Mouse (Mus musculus) layer of hippocampus, postnatal 25 days (tissue): ENCODE measurements around the gene Rbms3. TPM values are rescaled to one million over a fixed set of nuclear protein-coding genes. Genes with fewer than 3 reads are reported as not detected.

Source experiments
- DNase-seq, 2 experiments: peaks; one replicate each; pipeline ENCODE4 v3.0.0; 2022; ENCODE audit warnings: mixed read lengths in 2 of 2, low spot score in 1 of 2; ENCODE audit errors: extremely low spot score in 1 of 2
- total RNA-seq, 2 experiments: library from RNA; stranded (reverse); gene quantifications; 2 replicates each; pipeline ENCODE4 v1.2.3; 2021

The Rbms3 gene
- total RNA-seq, 2 experiments from 2014 or later, result 15.1 to 15.7 TPM

DNA sequence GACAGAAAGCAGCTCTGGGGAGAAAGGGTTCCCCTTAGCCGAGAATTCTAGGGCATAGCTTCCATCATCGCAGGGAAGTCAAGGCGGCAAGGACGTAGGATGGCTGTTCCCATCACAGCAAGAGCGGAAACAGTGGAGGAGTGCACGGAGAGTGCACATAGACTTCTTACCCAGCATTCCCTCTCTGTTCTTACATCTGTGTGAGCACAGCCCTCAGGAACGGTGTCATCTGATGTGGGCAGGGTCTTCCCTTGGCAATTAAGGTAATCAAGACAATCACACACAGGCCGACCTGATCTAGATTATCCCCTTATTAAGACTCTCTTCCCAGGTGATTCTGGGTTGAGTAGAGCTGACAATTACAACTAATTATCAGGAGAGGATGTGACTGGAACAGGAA lies 689.0 kb downstream of the Rbms3 start:
- no peak for DNase-seq

DNA sequence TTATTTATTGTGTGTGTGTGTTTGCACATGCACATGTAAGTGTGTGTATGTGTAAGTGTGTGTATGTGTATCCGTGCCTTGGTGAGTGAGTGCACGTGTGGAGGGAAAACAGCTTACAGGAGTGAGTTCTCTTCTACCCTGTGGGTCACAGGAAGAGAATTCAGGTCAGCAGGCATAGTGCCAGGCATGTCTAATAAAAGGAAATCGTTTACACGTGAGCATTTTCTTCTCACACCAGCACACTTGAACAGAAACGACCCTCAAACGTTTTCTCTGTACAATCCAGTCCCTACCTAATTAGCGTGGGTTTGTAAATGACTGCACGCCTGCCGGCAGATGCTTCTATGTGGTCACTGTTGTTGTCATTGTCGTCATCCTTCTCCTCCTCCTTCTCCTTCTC lies 701.4 kb downstream of the Rbms3 start:
- no peak for DNase-seq

DNA sequence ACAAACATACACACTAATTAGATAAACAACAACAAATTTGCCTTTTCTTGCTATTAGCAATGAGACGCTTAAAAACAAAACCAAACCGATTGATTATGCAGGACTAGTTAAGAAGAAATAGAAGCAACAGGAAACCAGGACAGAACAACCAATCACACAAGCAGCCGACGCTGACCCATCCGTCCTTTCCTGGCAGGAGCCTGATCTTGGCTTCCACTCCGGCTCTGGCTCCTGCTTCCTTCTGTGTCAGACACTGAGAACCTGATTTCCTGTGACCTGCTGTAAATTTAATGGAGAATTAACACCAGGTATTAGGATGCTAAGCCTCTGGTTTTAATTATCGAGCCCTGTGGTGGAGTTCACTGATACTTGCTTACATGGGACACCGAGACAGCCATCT lies 706.6 kb downstream of the Rbms3 start:
- no peak for DNase-seq

DNA sequence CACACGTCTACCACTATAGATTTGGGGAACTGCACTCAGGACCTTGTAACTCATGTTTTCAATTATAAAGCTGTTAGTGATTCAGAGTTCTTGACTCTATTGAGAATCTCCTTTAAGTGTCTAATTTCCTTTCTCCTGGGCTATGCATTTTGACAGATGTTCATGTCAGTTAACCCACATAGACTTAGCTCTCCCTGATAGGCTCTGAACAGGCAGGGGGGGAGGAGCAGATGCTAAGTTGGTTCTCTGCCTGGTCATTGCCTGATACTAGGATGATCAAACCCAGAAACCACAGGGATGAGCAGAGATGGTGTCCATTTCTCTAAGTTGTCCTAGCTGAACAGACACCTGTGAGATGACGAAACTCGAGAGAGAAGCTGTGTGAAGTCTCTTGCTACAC lies 707.2 kb downstream of the Rbms3 start:
- no peak for DNase-seq

DNA sequence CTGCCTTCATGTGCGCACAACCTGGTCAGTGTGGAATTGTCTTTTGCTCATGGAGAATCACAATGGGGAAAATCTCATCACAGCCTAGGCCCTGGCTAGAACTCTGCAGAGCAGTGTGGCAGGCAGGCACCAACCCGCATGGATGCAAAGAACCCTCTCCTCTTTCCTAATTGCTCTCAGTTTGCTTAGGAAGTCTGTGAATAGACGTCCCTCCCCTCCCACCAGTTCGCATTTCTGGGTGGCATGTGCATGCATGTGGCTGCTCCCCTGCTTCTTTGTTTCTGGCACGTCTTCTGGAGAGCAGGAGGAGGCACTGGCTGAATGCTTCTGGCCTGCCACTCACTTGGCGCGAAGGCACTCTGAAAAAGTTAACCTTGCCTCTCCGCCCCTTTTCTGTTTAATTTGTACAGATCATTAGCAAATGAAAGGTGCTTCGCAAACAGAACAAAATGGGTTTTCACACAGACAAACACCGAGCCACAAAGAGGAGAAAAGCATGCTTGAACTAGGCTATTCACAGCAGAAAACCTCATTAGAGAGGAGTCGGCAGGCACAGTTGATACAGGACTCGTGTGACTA lies 710.2 kb downstream of the Rbms3 start:
- DNase-seq, result no peak

DNA sequence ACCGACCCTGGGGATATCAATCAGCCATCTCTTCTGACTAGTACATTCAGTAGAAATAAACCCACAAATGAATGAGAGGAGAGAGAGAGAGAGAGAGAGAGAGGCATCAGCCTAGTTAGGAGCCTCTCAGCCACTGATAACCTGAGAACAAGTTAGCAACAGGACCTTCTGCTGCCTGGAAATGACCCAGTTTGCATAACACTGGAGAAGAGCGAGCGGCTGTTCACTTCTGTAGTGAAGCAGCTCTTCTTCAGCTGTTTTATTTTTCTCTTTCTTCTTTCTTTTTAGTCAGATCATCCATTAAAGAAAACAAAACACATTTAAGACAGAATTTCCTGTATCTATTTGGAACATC lies 717.2 kb downstream of the Rbms3 start:
- DNase-seq, result no peak

DNA sequence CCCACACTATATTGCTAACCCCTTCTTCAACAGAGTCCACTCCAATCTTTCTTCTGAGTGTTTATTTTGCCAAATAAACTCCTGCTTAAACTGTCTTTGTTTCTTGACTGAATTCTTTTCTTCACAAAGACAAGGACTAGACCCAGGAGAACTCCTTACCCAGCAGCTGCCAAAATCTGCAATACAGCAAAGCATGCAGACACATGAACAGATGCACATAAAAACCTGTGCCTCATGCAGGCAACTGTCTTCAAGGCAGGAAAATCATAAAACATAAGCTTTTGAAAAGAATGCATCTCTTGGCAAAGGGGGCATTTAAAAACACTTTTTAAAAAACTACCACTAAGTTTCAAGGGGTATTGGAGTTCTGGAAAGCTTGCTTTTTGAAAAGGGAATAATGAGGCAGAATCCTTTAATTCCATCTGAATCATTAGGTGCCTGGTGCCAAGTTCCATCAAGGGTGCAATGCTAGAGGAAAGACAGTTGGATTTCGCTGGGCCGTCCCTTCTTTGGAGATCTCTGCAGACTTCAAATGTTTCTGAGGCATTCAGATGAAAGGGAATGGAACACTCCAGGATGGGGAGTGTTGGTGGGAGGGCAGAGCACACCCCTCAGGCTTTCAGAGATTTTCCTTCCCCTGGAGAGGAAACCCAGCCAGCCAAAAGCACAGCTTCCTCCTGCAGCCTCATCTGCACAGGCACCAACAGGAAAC lies 717.8 kb downstream of the Rbms3 start:
- no peak for DNase-seq

DNA sequence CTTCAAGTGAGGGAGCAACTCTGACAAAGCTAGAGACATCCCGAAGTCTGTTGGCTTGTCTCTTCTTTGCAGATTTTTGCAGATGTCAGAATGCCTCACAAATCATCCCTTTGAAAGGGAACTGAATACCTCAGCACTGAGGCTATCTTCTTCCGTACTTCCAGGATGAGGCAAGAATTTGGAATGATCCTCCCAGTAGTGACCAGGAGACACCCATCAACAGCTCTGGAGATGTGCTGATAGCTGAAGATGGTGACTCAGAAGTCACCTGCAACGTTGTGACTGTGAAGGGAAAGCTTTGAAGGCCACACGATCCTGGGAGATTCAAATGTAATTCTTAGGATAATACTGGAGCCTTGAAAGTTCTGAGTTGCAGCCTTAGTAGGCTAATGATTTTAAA lies 720.2 kb downstream of the Rbms3 start:
- DNase-seq, result no peak

DNA sequence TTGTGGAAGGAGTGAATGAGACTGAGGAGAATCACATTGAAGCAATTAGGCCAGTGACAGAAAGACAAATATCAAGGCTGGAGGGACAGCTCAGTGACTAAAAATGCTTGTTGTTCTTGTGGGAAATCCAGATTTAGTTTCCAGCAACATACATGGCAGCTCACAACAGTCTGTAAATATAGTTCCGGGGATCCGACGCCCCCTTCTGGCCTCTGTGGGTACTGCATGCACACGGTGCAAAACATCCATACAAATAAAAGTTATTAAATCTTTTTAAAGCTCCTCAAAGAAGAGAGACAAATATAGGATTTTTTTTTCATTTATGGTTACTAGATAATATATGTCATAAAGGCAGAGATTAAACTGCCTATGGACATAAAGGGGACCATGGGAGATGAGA lies 722.8 kb downstream of the Rbms3 start:
- DNase-seq, result no peak

DNA sequence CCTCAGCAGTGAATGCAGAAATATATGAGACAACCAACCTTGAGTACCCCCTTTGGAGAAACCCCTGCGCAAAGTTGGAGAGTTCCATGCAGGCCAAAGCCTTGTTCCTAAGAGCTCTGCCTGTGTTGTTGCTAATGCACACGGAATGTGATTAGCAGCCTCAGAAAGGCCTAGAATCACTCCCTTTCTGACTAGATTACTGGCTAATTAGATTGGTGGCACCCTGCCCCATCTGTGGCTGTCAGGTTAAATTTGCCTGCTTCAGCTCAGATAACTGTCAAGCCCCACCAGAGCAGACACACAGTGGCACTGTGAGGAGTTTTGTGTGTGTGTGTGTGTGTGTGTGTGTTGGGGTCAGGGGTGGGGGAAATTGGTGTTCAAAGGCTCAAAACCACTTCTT lies 724.1 kb downstream of the Rbms3 start:
- DNase-seq, result no peak

DNA sequence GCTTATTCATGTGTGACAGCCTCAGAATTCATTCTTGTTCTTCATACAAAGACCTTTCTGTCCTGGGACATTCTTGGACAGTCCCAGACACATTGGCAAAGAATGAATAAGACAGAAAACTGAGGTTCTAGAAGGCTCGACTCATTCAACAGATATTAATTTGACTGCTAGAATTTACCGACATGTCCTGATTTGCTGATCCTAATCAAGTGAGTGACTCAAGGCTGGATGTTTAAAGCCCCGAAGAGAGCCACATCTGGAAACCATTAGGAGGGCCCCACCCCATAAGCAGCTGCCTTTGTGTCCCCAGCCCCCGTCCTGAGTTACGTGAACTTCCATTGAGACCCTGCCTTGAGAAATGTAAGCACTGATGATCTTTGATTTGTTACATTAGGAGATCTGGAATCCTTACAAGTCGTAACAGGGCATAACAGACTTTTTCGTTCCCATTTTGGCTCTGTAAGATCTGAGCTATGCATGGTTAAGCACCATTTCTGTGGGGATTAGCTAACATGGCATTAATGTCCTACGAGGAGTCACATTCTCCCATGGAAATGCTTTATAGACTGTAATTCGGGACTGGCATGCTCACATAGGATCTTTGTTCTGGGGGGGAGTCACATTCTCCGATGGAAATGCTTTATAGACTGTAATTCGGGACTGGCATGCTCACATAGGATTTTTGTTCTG lies 726.3 kb downstream of the Rbms3 start:
- DNase-seq, result no peak

DNA sequence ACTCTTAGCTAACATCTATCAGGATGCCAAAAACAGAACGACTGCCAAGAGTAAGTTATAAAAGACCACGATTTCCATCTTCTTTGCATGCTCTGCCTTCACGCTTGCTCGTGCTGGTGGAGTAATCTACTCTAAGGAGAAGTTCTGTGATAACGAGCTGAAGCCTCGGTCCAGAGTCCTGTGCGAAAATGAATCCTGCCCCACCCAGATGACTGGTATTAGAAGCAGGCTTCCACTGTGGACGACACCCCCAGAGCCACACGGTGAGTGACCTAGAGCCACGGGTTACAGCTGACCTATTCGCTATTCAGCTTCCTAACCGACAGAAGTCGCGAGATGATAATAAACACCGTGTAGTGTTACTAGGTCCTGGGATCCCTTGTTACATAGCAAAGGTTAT lies 730.3 kb downstream of the Rbms3 start:
- DNase-seq, result no peak

DNA sequence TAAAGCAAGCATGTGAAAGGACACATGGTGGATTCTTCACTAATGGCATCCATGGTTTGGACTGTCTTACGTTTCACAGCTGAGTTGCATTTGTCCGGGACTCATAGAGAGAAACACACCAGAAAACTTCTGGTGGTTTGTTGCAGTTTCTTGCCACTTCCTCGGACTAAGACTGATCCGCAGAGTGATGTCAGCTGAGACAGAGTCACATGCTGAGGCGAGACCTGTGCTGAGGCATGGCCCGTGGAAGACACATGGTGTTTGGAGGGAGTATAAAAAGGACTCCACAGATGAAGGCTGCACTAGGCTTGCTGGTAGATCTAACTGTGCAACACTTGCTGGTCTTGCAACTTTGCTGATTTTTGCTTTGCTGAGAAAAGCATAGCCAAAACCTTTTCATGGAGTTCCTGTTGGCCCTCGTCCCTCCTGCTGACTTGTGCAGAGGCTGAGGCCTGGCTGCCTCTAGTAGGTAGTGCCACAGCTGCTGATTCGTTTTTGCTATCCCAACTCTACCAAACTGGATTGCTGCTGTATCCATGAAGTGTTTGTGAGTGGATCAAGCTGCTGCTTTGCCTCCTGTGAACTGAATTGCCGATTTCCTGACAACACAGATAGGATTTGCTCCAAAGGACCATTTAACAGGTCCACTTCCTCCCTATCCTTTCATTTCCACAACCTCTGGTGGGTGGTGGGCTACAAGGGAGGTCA lies 742.6 kb downstream of the Rbms3 start:
- DNase-seq, result no peak

DNA sequence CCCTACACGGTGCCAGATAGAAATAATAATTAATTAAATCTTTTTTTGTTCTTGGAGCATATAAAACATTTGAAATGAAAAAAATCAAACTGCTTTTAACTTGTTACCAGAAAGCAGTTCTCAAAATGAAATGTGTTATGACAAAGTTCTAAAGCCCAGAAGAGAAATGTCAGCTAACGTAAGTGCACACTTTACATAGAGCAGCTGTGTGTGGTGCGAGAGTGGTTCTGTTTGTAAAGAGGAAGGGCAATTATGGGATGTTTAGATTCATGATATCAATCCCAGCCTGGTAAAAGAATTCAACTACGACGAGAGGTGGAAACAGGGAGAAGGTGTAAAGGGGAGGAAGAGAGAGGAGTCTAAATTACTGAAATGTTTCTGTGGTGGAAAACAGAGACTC lies 744.1 kb downstream of the Rbms3 start:
- DNase-seq, result no peak

DNA sequence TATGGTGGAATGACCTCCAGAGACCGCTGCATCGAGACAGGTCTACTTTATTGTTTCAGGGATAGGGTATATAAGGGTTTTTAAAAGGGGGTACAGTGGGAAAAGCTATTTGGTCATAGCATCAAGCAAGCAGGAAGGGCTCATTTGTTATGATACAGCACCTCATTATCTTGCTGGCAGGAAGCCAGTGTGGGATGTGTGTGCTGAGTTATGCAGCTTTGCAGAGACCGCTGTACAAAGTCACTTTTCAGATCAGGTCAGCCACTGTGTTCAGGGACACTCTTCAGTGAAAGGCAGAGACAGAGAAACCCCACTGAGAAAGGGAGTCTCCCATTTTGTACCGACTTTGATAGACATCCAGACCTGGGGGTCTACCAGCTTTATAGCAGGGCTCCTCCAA lies 749.2 kb downstream of the Rbms3 start:
- no peak for DNase-seq

DNA sequence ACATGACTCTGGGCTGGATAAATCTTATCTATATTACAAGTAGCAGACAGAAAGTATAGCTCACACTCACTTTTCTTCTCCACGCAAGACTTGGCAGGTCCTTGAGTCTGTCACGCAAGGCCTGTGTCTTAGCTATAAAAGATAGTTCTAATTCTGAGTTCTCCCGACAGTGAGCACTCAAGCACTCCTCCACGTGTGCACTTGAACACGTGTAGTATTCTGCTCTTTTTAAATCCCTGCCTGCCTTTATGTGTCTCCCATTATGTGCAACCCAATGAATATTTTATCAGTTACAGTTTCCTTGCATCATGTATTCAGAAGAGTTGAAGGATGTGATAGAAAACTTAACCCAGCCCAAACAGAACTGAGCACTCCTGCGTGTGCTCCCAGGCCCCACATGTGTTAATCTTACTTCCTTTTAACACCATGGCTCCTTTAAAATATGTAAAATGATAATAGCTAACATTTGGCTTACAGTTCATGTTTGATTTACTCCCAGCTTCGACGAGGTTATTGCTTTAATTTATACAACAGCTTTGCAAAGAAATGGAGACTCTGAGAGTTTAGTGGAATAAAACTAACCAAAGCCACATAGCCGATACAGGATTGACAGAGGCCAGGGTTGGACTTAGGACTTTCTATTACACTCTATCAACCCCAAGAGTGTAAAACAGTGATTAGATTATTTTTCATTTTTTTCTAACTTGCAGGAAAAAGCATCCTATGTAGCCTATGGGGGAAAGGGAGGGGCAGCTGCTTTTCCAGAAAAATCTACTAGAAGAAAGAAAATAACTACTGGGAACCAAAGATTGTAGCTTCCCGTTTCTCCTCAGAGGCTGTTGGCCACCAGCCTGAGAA lies 749.9 kb downstream of the Rbms3 start:
- no peak for DNase-seq

DNA sequence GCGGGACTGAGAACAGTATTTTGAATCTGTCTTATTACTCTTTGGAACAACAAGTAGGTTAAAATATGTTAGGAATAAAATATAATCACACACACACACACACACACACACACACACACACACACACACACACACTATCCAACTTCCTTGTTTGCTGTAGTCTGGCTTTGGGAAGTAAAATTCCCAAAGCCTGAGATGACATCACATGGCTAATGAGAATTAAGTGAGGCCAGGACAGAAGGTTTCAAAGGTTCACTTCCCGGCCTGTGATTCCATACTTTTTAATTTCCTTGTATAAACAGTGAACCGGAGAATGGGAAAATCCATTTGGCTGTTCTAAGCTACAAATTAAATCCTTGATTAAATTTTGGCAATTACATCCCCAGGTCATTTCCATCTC lies 752.9 kb downstream of the Rbms3 start:
- DNase-seq, result no peak

DNA sequence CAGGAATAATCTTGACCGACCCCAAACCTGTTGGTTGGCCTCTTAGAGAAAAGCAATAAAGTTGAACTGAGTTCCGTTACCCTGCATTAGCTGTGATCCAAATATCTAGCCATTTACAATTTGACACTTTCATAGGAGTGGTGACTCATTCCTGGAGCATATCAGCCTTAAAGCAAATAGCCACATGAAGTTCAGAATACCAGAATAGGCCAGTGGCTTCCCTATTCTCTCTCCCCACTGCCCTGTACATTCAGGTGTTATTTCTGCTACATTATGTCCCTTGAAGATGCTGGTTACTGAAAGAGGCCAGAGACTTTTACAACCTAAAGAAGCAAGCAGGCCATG lies 755.8 kb downstream of the Rbms3 start:
- no peak for DNase-seq

DNA sequence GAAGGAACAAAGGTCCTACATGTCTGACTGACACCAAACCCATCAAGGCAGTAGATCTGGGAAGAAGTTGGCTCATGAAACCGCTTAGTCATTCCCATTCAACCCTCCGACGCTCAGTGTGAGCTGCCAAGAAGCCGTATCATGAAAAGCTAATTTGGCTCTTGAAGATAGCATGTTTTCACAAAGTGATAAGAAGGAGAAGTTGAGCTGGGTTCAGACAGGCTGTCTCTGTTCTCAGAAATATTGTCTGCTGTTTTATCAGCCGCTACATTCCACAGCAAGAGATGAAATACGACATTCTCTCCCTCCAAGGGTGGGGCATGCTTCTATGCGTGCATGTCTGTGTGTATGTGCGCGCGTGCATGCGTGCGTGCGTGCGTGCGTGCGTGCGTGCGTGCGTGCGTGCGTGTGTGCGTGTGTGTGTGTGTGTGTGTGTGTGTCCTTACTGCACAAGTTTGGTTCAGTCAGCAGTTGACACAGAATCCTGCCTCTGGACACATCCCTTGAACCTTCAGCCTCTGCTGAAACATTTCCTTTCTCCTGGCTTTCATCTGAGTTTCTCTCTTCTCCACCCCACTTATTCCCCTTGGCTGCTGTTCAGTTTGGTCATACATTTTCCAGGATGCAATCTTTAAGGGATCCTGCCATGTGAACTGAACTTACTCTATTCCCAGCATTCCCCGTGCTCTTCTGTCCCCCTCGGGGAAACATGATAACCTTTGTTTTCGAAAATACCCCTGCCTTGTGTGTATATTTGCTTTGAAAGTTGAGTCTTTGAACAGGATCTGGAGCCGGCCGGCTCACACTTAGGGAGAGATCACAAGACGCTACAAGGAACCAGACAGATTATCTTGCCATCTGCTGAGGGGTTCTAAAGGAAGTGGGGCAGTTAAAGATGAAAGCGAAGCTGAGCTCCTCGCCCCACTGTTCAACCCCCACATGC lies 756.4 kb downstream of the Rbms3 start:
- no peak for DNase-seq

DNA sequence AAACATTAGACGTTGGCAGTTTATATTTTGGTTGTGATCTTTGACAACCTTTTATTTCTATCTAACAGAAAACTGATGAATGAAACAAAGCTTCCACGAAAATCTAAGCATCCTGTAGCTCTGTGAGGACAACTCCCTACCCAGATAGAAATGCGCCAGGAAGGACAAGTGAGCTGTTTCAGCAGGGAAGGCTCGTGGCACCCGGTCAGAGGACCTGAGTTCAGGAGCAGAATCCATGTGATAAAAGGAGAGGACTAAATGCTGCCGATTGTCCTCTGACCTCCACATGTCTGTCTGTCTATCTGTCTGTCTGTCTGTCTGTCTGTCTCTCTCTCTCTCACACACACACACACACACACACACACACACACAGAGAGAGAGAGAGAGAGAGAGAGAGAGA lies 757.4 kb downstream of the Rbms3 start:
- DNase-seq, result no peak
